Mouse (Mus musculus): Measurements from ENCODE around the gene Xaf1. TPM values are rescaled to one million over a fixed set of nuclear protein-coding genes. Genes with fewer than 3 reads are reported as not detected.

Xaf1 gene
- polyA plus RNA-seq, 1 experiment from 2014 or later, result 5.5 TPM

Other genes with a start within 250 kb of the Xaf1 start
- gene Pitpnm3, start 165.9 kb upstream of the Xaf1 start, polyA plus RNA-seq (2015; fragmentation: Nextera tagmentation; extraction: Ambion mirVana), result 1.9 and 2.0 TPM in 2 replicates
- gene Gm43951, start 94.8 kb upstream of the Xaf1 start, polyA plus RNA-seq (2015; fragmentation: Nextera tagmentation; extraction: Ambion mirVana), result 0.41 and 0.43 TPM in 2 replicates
- gene 4933427D14Rik, start 94.2 kb upstream of the Xaf1 start, polyA plus RNA-seq (2015; fragmentation: Nextera tagmentation; extraction: Ambion mirVana), result 13.5 and 17.2 TPM in 2 replicates
- gene Txndc17, start 94.1 kb upstream of the Xaf1 start, polyA plus RNA-seq (2015; fragmentation: Nextera tagmentation; extraction: Ambion mirVana), result 254 and 268 TPM in 2 replicates
- 49.4 and 50.9 TPM in 2 replicates for gene Med31, start 86.0 kb upstream of the Xaf1 start, polyA plus RNA-seq (2015; fragmentation: Nextera tagmentation; extraction: Ambion mirVana)
- gene Slc13a5, start 34.4 kb upstream of the Xaf1 start, polyA plus RNA-seq (2015; fragmentation: Nextera tagmentation; extraction: Ambion mirVana), result 9.2 and 9.4 TPM in 2 replicates
- gene Fbxo39, start 12.8 kb downstream of the Xaf1 start, polyA plus RNA-seq (2015; fragmentation: Nextera tagmentation; extraction: Ambion mirVana), result not detected in 2 replicates
- 20.6 and 40.5 TPM in 2 replicates for gene Tekt1, start 60.8 kb downstream of the Xaf1 start, polyA plus RNA-seq (2015; fragmentation: Nextera tagmentation; extraction: Ambion mirVana)
- 58.8 and 64.3 TPM in 2 replicates for gene Smtnl2, start 110.1 kb downstream of the Xaf1 start, polyA plus RNA-seq (2015; fragmentation: Nextera tagmentation; extraction: Ambion mirVana)
- 6.3 and 7.0 TPM in 2 replicates for gene Ggt6, start 133.9 kb downstream of the Xaf1 start, polyA plus RNA-seq (2015; fragmentation: Nextera tagmentation; extraction: Ambion mirVana)
- gene Mybbp1a, start 139.7 kb downstream of the Xaf1 start, polyA plus RNA-seq (2015; fragmentation: Nextera tagmentation; extraction: Ambion mirVana), result 123 and 138 TPM in 2 replicates
- gene Spns2, start 188.3 kb downstream of the Xaf1 start, polyA plus RNA-seq (2015; fragmentation: Nextera tagmentation; extraction: Ambion mirVana), result 11.8 and 12.0 TPM in 2 replicates
- 0.53 and 0.95 TPM in 2 replicates for gene Spns3, start 248.9 kb downstream of the Xaf1 start, polyA plus RNA-seq (2015; fragmentation: Nextera tagmentation; extraction: Ambion mirVana)

All from embryonic facial prominence, embryonic 15.5 days (tissue).